Mouse (Mus musculus) bone marrow, adult 2 months (tissue): ENCODE results near the gene Spata16.

Source experiments
- CTCF ChIP-seq: fragments of 200-500 bp; IDR thresholded peaks from 2 replicates; pipeline ENCODE4 v1.5.1; 2011; ENCODE audit warnings: low read length, control low read depth; ENCODE audit not compliant: control insufficient read depth, insufficient read depth
- POLR2A ChIP-seq: fragments of 200-500 bp; IDR thresholded peaks from 2 replicates; pipeline ENCODE4 v1.6.1; 2011; ENCODE audit warnings: low read depth, mild to moderate bottlenecking, control low read depth, low read length, borderline replicate concordance; ENCODE audit not compliant: control insufficient read depth

- TF ChIP-seq POLR2A (no peak), CTCF (no peak)
Measured at GRCm38 (mm10) chr3:26750492-26750891, 113.1 kb downstream of the Spata16 start.
